Comparison of ENCODE assay signal across 8 mouse cellular contexts in the genomic region with DNA sequence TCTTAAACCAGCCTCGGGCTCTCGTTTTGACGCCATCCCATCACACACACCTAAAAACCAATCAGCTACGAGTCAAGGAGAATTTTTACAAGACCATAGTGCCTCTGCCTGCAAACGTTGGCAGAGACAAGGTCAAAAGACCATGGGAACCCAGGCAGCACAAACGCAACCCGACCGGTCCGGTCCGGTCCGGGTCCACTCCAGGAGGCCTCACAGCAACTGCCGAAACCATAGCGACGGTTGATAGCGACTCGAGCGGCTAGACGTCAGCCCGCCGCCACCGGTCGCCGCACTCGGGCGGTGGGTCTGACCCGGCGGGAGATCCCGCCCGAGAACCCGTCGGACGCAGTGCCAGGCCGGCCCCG. TPM values are rescaled to one million over a fixed set of nuclear protein-coding genes. Genes with fewer than 3 reads are reported as not detected.
DNase-seq lines count a peak whose midpoint lies in the region; ATAC-seq and TF ChIP-seq lines count a peak whose summit lies in the region.

A gene (plus strand): TSS at position 111 of the 365 bp plus-strand sequence.

- TF ChIP-seq RAD21 in MEL (IDR thresholded peaks at IDR 0.05; ENCODE audit: low read depth, low read length) = no peak

- H3K4me2 ChIP-seq in lung, embryonic 16.5 days (ENCODE audit: low read depth, low read length) = peak within 1 kb of the TSS; percentile 81

- no peak for TF ChIP-seq CTCF in MEL (IDR thresholded peaks at IDR 0.05 in 2 of 3, conservative IDR thresholded peaks at IDR 0.05 in 1 of 3; ENCODE audit: control insufficient read depth in 1 of 3, insufficient read depth in 1 of 3, low read depth in 2 of 3, low read length in 3 of 3, poor library complexity in 1 of 3, severe bottlenecking in 1 of 3)

- H3K9me3 ChIP-seq in MEL (replicated peaks; ENCODE audit: insufficient read depth, low read length) = no peaks in the 10 kb centered on the region
- no peaks in the 10 kb centered on the region for H3K9me3 ChIP-seq in hindbrain, embryonic 10.5 days
- no peaks in the 10 kb centered on the region for H3K9me3 ChIP-seq in lung, embryonic 16.5 days (ENCODE audit: control insufficient read depth, low read length)

- DNase-seq in frontal cortex, postnatal 10 days (ENCODE audit: low spot score in 2 of 2) = no peak
- DNase-seq in MEL (ENCODE audit: low read depth, low spot score) = no peak
- no peak for DNase-seq in hindbrain, embryonic 10.5 days (ENCODE audit: low spot score)
- no peak for DNase-seq in adrenal gland, postnatal 14 days
- no peak for DNase-seq in adrenal gland, adult 18-20 months (ENCODE audit: low spot score in 2 of 2)
- DNase-seq in layer of hippocampus, postnatal 36 days = no peak

- peaks cover 3% of the 10 kb centered on the region in 2 experiments; a peak in 3 of 4 replicates for H3K4me1 ChIP-seq in MEL (ENCODE audit: control insufficient read depth in 1 of 2, insufficient read depth in 2 of 2, low read length in 2 of 2)
- H3K4me1 ChIP-seq in hindbrain, embryonic 10.5 days (replicated peaks) = peaks cover 14% of the 10 kb centered on the region
- peaks cover 5% of the 10 kb centered on the region; the same call in 1 of the 2 replicates for H3K4me1 ChIP-seq in lung, embryonic 16.5 days (replicated peaks; ENCODE audit: control insufficient read depth, insufficient read depth, low read length)

- TF ChIP-seq POLR2A in MEL (IDR thresholded peaks at IDR 0.05; ENCODE audit: control insufficient read depth in 1 of 2, insufficient read depth in 1 of 2, low read depth in 1 of 2, low read length in 2 of 2, poor library complexity in 1 of 2) = no peak

- peaks cover 24% of the 10 kb centered on the region for H3K79me2 ChIP-seq in MEL (ENCODE audit: control insufficient read depth, insufficient read depth, low read length, poor library complexity)

- ATAC-seq in frontal cortex, adult (ENCODE audit: low TSS enrichment) = peak; percentile 7; the same call in 1 of the 2 replicates
- no peak for ATAC-seq in lung, embryonic 16.5 days (ENCODE audit: low read depth)

- H3K36me3 ChIP-seq in MEL (ENCODE audit: control insufficient read depth in 1 of 2, insufficient read depth in 2 of 2, low read length in 2 of 2) = peaks cover 11% of the 10 kb centered on the region in 2 experiments
- peaks cover 31% of the 10 kb centered on the region for H3K36me3 ChIP-seq in hindbrain, embryonic 10.5 days
- H3K36me3 ChIP-seq in lung, embryonic 16.5 days (ENCODE audit: control insufficient read depth, insufficient read depth, low read length) = peaks cover 16% of the 10 kb centered on the region

- peak within 1 kb of the TSS; percentile 79 to 95 for H3K4me3 ChIP-seq in MEL (ENCODE audit: control insufficient read depth in 1 of 2, insufficient read depth in 1 of 2, low read depth in 2 of 2, low read length in 2 of 2)
- H3K4me3 ChIP-seq in hindbrain, embryonic 10.5 days = peak within 1 kb of the TSS; percentile 99
- H3K4me3 ChIP-seq in lung, embryonic 16.5 days (ENCODE audit: low read length) = peak within 1 kb of the TSS; percentile 100

- no peaks in the 10 kb centered on the region for H3K27me3 ChIP-seq in MEL (ENCODE audit: control insufficient read depth in 1 of 2, insufficient read depth in 2 of 2, low read length in 2 of 2)
- no peaks in the 10 kb centered on the region for H3K27me3 ChIP-seq in hindbrain, embryonic 10.5 days (ENCODE audit: insufficient read depth, poor library complexity, severe bottlenecking)
- H3K27me3 ChIP-seq in lung, embryonic 16.5 days (ENCODE audit: control insufficient read depth, insufficient read depth, low read depth, low read length) = no peaks in the 10 kb centered on the region

- H3K9ac ChIP-seq in MEL (ENCODE audit: control insufficient read depth, low read depth, low read length, poor library complexity, severe bottlenecking) = peak within 1 kb of the TSS; percentile 99
- peak within 1 kb of the TSS; percentile 100 for H3K9ac ChIP-seq in lung, embryonic 16.5 days (ENCODE audit: low read length)

- TF ChIP-seq EP300 in MEL (IDR thresholded peaks at IDR 0.05; ENCODE audit: low read depth in 1 of 2, low read length in 2 of 2) = no peak

- H3K27ac ChIP-seq in MEL (ENCODE audit: control insufficient read depth, low read depth, low read length) = peak within 1 kb of the TSS; percentile 99
- peak within 1 kb of the TSS; percentile 98 for H3K27ac ChIP-seq in hindbrain, embryonic 10.5 days
- peak within 1 kb of the TSS; percentile 70 for H3K27ac ChIP-seq in lung, embryonic 16.5 days (ENCODE audit: low read length)

- WGBS in hindbrain, embryonic 10.5 days = under 1% methylated on average over 34 of the region's 34 CpGs
- WGBS in lung, embryonic 16.5 days = 0% methylated on average over 34 of the region's 34 CpGs

TF ChIP-seq in MEL, 35 proteins besides CTCF, POLR2A, EP300 and RAD21:
- TF ChIP-seq SIN3A (IDR thresholded peaks at IDR 0.05; ENCODE audit: low read length) = no peak; the same call in 1 of the 2 replicates
- no peak for TF ChIP-seq POLR2AphosphoS5 (IDR thresholded peaks at IDR 0.05; ENCODE audit: borderline replicate concordance, low read depth, low read length)
- no peak for TF ChIP-seq TAL1 (IDR thresholded peaks at IDR 0.05; ENCODE audit: low read length)
- no peak for TF ChIP-seq MXI1 (IDR thresholded peaks at IDR 0.05; ENCODE audit: low read depth, low read length)
- no peak for TF ChIP-seq ZC3H11A (IDR thresholded peaks at IDR 0.05; ENCODE audit: low read depth, low read length)
- TF ChIP-seq USF2 (IDR thresholded peaks at IDR 0.05; ENCODE audit: borderline replicate concordance in 1 of 2, insufficient read depth in 1 of 2, low read depth in 1 of 2, low read length in 2 of 2) = no peak
- no peak for TF ChIP-seq RCOR1 (IDR thresholded peaks at IDR 0.05; ENCODE audit: low read depth, low read length)
- TF ChIP-seq BHLHE40 (IDR thresholded peaks at IDR 0.05; ENCODE audit: borderline replicate concordance, low read depth, low read length) = no peak

RNA-seq across cellular contexts. Expression of the gene that starts here (rescaled TPM):
- total RNA-seq in MEL (2012; rRNA removed) = 0.26 and 0.27 TPM in 2 replicates
- polyA plus RNA-seq in MEL (2012; ENCODE audit: insufficient read depth in 1 of 2, insufficient read length in 2 of 2, low read depth in 1 of 2, low replicate concordance in 2 of 2, missing spikeins in 1 of 2) = 1 to 10 TPM in 1 of 2 experiments, not detected in 1; 1.2 TPM
- 1.1 and 2.3 TPM in 2 replicates for polyA plus RNA-seq in hindbrain, embryonic 10.5 days (2016; fragmentation: Nextera tagmentation; extraction: Ambion mirVana)
- 0.87 and 1.7 TPM in 2 replicates for polyA plus RNA-seq in lung, embryonic 16.5 days (2015; fragmentation: Nextera tagmentation; extraction: Ambion mirVana)
- 0.38 and 1.1 TPM in 2 replicates for total RNA-seq in adrenal gland, postnatal 14 days (2021)
- total RNA-seq in adrenal gland, adult 18-20 months (2021) = 1 to 10 TPM in 1 of 2 experiments, under 1 TPM in 1; 0.45 to 1.0 TPM
- 1 to 10 TPM; 4.2 to 6.0 TPM for total RNA-seq in layer of hippocampus, postnatal 36 days (2021)
